Mouse (Mus musculus) kidney, adult 2 months (tissue): ENCODE data around the gene Acsbg1. TPM values are rescaled to one million over a fixed set of nuclear protein-coding genes. Genes with fewer than 3 reads are reported as not detected.

Experiments
- DNase-seq: peaks from one replicate; pipeline ENCODE4 v3.0.0; 2021
- H3K27ac ChIP-seq: fragments of 200-500 bp; 2 replicates; pipeline ENCODE4 v1.5.1; 2012; ENCODE audit warnings: low read depth, low read length, control low read depth, inconsistent platforms; ENCODE audit not compliant: insufficient read depth
- H3K27me3 ChIP-seq: fragments of 200-500 bp; replicated peaks from 2 replicates; pipeline ENCODE4 v1.6.1; 2012; ENCODE audit warnings: mild to moderate bottlenecking, moderate library complexity, low read length, inconsistent platforms; ENCODE audit not compliant: control insufficient read depth, insufficient read depth
- H3K36me3 ChIP-seq: fragments of 200-500 bp; 2 replicates; pipeline ENCODE4 v1.6.1; 2012; ENCODE audit warnings: mild to moderate bottlenecking, moderate library complexity, low read length, inconsistent platforms; ENCODE audit not compliant: control insufficient read depth, insufficient read depth
- H3K4me1 ChIP-seq: fragments of 200-500 bp; 2 replicates; pipeline ENCODE4 v1.6.1; 2011; ENCODE audit warnings: low read length; ENCODE audit not compliant: control insufficient read depth, insufficient read depth
- H3K4me3 ChIP-seq: fragments of 200-500 bp; 2 replicates; pipeline ENCODE4 v1.5.1; 2011; ENCODE audit warnings: mild to moderate bottlenecking, low read depth, low read length, control low read depth; ENCODE audit not compliant: insufficient read depth
- CTCF ChIP-seq: fragments of 200-500 bp; conservative IDR thresholded peaks from 2 replicates; pipeline ENCODE4 v1.5.1; 2011; ENCODE audit warnings: low read depth, mild to moderate bottlenecking, control low read depth, low read length, moderate library complexity, mixed read lengths; ENCODE audit not compliant: insufficient read depth, insufficient read length
- POLR2A ChIP-seq: fragments of 200-500 bp; IDR thresholded peaks from one replicate; pipeline ENCODE4 v1.6.1; 2011; ENCODE audit warnings: low read depth, low read length, control low read depth
- WGBS: fragments of 180-500 bp; shearing (Covaris S2); methylation state at CpG from one replicate; pipeline ENCODE4 v1.1.7; 2018; 5-methylcytosine and 5-hydroxymethylcytosine counted together
- polyA plus RNA-seq: library from polyadenylated mRNA; depleted of rRNA; stranded (reverse); fragments of >200 nt; gene quantifications from 2 replicates; pipeline ENCODE4 v1.2.3, GENCODE M21; 2012

The Acsbg1 gene
- polyA plus RNA-seq, 1 experiment, result 1.1 TPM

- no peaks in the 10 kb centered on the region for H3K36me3 ChIP-seq
- H3K4me1 ChIP-seq, result no peaks in the 10 kb centered on the region
- no peak overlapping the region for H3K4me3 ChIP-seq
- DNase-seq, result no peak
- TF ChIP-seq CTCF (no peak), POLR2A (no peak)
- H3K27me3 ChIP-seq, result no peaks in the 10 kb centered on the region
- WGBS, result 71% methylated on average over 5 of the region's 5 CpGs
- no peak overlapping the region for H3K27ac ChIP-seq
These were observed 24.0 kb downstream of the Acsbg1 start for GRCm38 (mm10) chr9:54637510-54638314.

- H3K36me3 ChIP-seq, result no peaks in the 10 kb centered on the region
- H3K4me3 ChIP-seq, result no peak overlapping the region
- DNase-seq, result no peak
- H3K27me3 ChIP-seq, result no peaks in the 10 kb centered on the region
- WGBS, result 90% methylated on average over 2 of the region's 2 CpGs
- TF ChIP-seq CTCF, result no peak
- TF ChIP-seq POLR2A, result no peak
- no peak overlapping the region for H3K27ac ChIP-seq
- H3K4me1 ChIP-seq, result no peaks in the 10 kb centered on the region
These were observed 28.3 kb downstream of the Acsbg1 start for GRCm38 (mm10) chr9:54633401-54633800.

- DNase-seq, result no peak
- H3K4me1 ChIP-seq, result no peaks in the 10 kb centered on the region
- H3K36me3 ChIP-seq, result no peaks in the 10 kb centered on the region
These were observed 30.8 kb downstream of the Acsbg1 start for GRCm38 (mm10) chr9:54630905-54631304.

GRCm38 (mm10) chr9:54629613-54630261, 31.9 kb downstream of the Acsbg1 start:
- Histone ChIP-seq H3K27ac (no peak overlapping the region), H3K36me3 (no peaks in the 10 kb centered on the region), H3K27me3 (no peaks in the 10 kb centered on the region), H3K4me3 (no peak overlapping the region), H3K4me1 (no peaks in the 10 kb centered on the region)
- TF ChIP-seq POLR2A, result no peak
- 0 out of 2 replicates have a peak, but pooled peaks have one; percentile 13 for TF ChIP-seq CTCF
- WGBS, result 82% methylated on average over 5 of the region's 5 CpGs
- DNase-seq, result no peak

More at GRCm38 (mm10) chr9:54630905-54631304, 30.8 kb downstream of the Acsbg1 start:
- no peaks in the 10 kb centered on the region for H3K27me3 ChIP-seq
- no peak overlapping the region for H3K27ac ChIP-seq
- H3K4me3 ChIP-seq, result no peak overlapping the region
- no peak for TF ChIP-seq POLR2A
- no peak for TF ChIP-seq CTCF

- no peaks in the 10 kb centered on the region for H3K36me3 ChIP-seq
- H3K4me1 ChIP-seq, result no peaks in the 10 kb centered on the region
- TF ChIP-seq POLR2A, result no peak
- TF ChIP-seq CTCF, result no peak
- H3K27me3 ChIP-seq, result no peaks in the 10 kb centered on the region
- no peak for DNase-seq
- no peak overlapping the region for H3K4me3 ChIP-seq
- 84% methylated on average over 4 of the region's 4 CpGs for WGBS
- no peak overlapping the region for H3K27ac ChIP-seq
These were observed 32.9 kb downstream of the Acsbg1 start for GRCm38 (mm10) chr9:54628752-54629151.

GRCm38 (mm10) chr9:54627240-54627639, 34.4 kb downstream of the Acsbg1 start:
- Histone ChIP-seq H3K27ac (no peak overlapping the region), H3K4me1 (no peaks in the 10 kb centered on the region), H3K4me3 (no peak overlapping the region), H3K36me3 (no peaks in the 10 kb centered on the region), H3K27me3 (no peaks in the 10 kb centered on the region)
- 93% methylated on average over 5 of the region's 5 CpGs for WGBS
- TF ChIP-seq CTCF, result no peak
- TF ChIP-seq POLR2A, result no peak
- DNase-seq, result no peak

- no peak overlapping the region for H3K4me3 ChIP-seq
- H3K27ac ChIP-seq, result no peak overlapping the region
- TF ChIP-seq CTCF (peak; percentile 68), POLR2A (no peak)
- peak; percentile 43 for DNase-seq
- H3K36me3 ChIP-seq, result no peaks in the 10 kb centered on the region
- H3K27me3 ChIP-seq, result no peaks in the 10 kb centered on the region
- H3K4me1 ChIP-seq, result no peaks in the 10 kb centered on the region
- WGBS, result 60% methylated on average over 13 of the region's 13 CpGs
These were observed 47.4 kb downstream of the Acsbg1 start for GRCm38 (mm10) chr9:54614182-54614850.
